Mouse (Mus musculus) retina, postnatal 1 day (tissue): ENCODE measurements around the gene Olfr1223.
"Not testable (repeated sequence)": the region's sequence is repeated elsewhere in the genome, so short reads cannot be mapped to it uniquely, and the experiment has no call there.

ENCODE experiments used
- DNase-seq: peaks from one replicate; pipeline ENCODE4 v3.0.0-alpha.2; 2012

The Olfr1223 gene

DNA sequence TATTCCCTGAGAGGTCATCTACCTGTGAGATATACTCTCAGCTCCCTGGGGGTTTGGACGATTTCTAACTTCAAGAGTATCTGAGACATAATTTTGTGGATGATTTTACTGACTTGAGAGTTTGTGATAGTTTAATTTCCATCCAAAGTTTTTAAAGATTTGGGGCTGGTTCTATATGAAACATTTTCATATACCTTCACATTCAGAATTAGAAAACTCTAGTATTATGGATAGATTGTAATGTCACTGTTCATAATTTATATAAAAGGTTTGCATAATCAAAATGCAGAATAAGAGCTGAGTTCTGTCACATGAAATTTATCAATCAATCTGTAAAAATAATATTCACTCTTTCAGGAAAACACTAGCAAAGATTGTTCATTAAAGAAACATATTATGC is at the start of gene Olfr1223:
Olfr1223 (minus strand) TSS at position 101 of the 400 bp plus-strand sequence.
- no peak for DNase-seq

DNA sequence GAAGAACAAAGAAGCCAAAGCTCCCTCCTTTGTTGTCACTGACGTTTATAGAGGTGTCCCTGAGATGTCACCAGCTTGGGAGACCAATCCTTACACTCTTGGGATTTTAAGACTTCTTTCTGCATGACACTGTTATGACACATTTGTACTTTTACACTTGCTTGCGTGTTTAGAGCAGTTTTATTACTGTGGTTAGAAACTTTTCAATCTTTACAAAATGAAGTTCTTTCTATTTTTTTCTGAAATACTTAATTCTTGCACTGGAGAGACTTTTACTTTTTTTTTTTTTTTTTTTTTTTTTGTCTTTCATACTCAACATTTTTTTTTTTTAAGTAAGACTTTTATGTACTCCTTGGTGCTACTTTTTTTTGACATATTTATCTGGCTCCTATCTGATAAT is 48.6 kb upstream of the Olfr1223 start, which contains the start of gene Olfr1226:
Olfr1226 (minus strand) TSS at position 101 of the 400 bp plus-strand sequence.
- no peak for DNase-seq

- no peak for DNase-seq
Observed at GRCm38 (mm10) chr2:89196325-89196982, 45.1 kb upstream of the Olfr1223 start.

- DNase-seq: no peak
Observed at GRCm38 (mm10) chr2:89174569-89174968, 23.2 kb upstream of the Olfr1223 start, which contains the start of gene Olfr1225. TSS of gene Olfr1225 (minus strand) at chr2:89174669.

- DNase-seq: not testable (repeated sequence)
Observed at GRCm38 (mm10) chr2:89164711-89165110, 13.4 kb upstream of the Olfr1223 start.

DNA sequence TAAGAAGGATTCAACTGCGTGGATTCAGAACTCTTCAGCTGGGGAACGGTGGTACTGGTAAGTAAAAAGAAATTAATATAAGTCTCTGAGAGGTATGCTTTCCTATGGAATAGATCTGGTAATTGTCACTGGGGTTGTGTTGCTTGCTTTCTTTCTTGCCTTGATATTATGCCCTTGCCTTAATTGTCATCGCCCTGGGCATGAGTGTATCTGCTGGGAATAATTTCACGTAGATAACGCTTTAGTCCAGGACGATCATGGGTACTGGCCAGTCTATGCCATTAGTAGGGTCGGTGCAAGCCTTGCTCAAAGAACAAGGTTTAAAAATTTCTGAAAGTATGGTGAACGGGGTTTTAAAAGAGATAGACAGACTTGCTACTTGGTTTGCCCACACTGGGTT is 12.6 kb upstream of the Olfr1223 start, which contains the start of gene Olfr1224-ps1:
Olfr1224-ps1 (minus strand) TSS at position 101 of the 400 bp plus-strand sequence.
- DNase-seq: not testable (repeated sequence)

DNA sequence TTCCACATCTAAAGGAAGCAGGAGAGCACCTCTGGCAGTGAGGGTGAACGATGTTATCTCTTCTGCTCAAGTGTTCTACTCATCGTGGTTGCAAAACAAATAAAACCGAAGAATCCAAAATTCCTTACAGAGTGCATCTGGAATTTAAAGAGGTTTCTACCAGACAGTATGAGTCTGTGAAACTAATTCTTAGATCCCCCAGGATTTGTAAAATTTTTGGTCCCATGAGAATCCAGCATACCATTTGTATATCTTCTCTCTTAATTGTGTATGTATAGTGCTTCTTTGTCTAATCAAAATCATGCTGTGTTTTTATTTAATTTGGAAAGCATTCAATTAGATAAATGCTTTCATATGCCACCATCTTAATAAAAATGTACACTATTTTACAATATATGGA is 18.4 kb downstream of the Olfr1223 start, which contains the start of gene Olfr1222:
Olfr1222 (minus strand) TSS at position 101 of the 400 bp plus-strand sequence.
- no peak for DNase-seq

DNA sequence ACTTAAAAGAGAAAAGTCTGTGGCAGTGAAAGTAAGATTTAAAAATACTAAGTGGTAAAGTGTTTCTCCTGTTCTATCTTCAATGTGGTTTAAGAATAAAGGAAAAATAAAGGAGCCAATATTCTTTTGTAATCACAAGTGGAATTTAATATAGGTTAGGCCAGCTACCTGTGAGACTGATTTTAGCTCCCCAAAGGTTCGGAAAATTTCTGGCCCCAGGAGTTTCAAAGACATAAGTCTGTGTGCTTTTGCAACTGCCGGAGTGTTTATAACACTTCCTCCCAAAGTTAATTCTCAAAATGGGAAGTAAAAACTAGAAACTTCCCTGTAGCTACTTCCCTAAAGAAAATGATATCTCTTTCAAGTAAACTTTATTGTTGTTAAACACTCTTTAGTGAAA is 34.2 kb downstream of the Olfr1223 start, which contains the start of gene Olfr1221:
Olfr1221 (minus strand) TSS at position 101 of the 400 bp plus-strand sequence.
- no peak for DNase-seq

DNA sequence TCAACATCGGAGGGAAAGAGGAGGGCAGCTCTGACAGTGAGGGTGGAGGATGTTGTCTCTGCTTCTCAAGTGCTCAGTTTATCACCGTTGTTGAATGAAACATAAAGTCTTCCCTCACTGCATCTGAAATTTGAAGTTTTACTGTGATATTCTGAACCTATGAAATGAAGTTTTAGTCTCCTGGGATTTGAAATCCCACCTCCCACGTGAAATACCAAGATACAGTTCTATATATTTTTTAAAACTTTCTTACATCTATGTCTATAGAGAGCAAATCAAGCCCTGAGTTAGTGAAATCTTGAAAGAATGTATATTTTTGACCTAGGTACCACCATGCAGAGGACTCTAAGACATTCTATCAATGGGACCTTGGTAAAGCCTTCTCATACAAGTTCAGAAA is 44.6 kb downstream of the Olfr1223 start, which contains the start of gene Olfr1220:
Olfr1220 (minus strand) TSS at position 101 of the 400 bp plus-strand sequence.
- no peak for DNase-seq

- DNase-seq: no peak
Observed at GRCm38 (mm10) chr2:89105651-89106050, 45.7 kb downstream of the Olfr1223 start.

GRCm38 (mm10) chr2:89093848-89094247 is 57.5 kb downstream of the Olfr1223 start:
- DNase-seq: no peak
